Mouse (Mus musculus) brain, embryonic 14.5 days (tissue): Measurements from ENCODE around the gene Mybphl.

ENCODE experiments used
- CTCF ChIP-seq: fragments of 200-500 bp; IDR thresholded peaks from 2 replicates; pipeline ENCODE4 v1.5.1; 2012; ENCODE audit warnings: inconsistent platforms, mild to moderate bottlenecking, moderate library complexity, borderline replicate concordance; ENCODE audit not compliant: insufficient read depth, insufficient read length; ENCODE audit errors: extremely low read depth
- POLR2A ChIP-seq: fragments of 200-500 bp; IDR thresholded peaks from 2 replicates; pipeline ENCODE4 v1.6.1; 2012; ENCODE audit warnings: mild to moderate bottlenecking, inconsistent platforms, borderline replicate concordance; ENCODE audit not compliant: poor library complexity, insufficient read depth, insufficient read length, severe bottlenecking; ENCODE audit errors: extremely low read depth

DNA sequence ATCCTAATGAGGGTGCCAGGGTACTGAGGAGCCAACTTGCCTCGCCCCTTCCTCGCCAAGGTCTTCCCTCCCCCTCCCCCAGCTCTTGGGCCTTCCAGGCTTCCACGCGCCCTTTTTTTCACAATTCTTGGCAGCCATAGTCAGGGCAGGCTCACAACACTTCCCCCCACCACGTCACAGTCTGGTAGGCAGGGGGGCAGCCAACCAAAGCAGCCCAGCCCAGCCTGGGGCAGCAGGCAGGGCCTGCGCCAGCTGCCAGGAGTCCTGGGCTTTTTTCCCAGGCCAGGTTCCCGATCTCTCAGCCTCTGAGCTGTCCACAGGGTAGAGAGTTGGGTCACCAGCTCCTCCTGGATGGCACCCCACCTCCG, 47.0 kb downstream of the Mybphl start:
- TF ChIP-seq CTCF (no peak), POLR2A (no peak)
